Mouse (Mus musculus): ENCODE measurements around the gene Zdhhc6.

GRCm38 (mm10) chr19:55276770-55277169, 39.1 kb downstream of the Zdhhc6 start:
- TF ChIP-seq CTCF (IDR thresholded peaks at IDR 0.05; ENCODE audit: borderline replicate concordance, extremely low read depth, insufficient read depth, insufficient read length) (no peak), POLR2A (IDR thresholded peaks at IDR 0.05; ENCODE audit: borderline replicate concordance, extremely low read depth, insufficient read depth, insufficient read length, poor library complexity, severe bottlenecking) (no peak)
